Mouse (Mus musculus): ENCODE data around the gene Flywch2.

Flywch2 gene

DNA sequence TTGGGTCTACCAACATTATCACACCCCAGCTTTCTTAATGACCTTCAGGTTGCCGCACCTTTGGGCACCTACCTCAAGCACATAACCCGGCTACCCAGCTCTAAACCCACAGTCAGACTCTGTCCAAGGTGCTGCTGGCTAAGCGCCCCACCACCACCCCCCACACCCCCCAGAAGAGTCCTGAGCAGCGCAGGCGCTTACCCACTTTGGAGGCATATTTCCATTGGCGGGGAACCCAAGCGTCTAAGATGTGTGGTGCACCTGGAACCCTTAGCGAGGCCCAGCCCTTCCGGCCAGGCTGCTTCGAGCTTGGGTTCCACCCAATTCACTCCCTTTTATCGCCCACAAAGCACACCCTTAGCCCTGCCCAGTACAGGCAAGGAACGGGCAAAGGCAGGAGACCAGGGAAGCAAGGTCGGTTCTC lies 45.3 kb downstream of the Flywch2 start, which contains the start of gene Paqr4:
TSS of gene Paqr4 (minus strand) at position 270 of the 424 bp plus-strand sequence.
- in situ Hi-C loops (cut with MboI; ENCODE audit: low pct_unique_long_range_greater_than_20kb in 1 of 2, low sequenced_read_pairs in 2 of 2, unreplicated experiment in 1 of 2), result no loop called here

DNA sequence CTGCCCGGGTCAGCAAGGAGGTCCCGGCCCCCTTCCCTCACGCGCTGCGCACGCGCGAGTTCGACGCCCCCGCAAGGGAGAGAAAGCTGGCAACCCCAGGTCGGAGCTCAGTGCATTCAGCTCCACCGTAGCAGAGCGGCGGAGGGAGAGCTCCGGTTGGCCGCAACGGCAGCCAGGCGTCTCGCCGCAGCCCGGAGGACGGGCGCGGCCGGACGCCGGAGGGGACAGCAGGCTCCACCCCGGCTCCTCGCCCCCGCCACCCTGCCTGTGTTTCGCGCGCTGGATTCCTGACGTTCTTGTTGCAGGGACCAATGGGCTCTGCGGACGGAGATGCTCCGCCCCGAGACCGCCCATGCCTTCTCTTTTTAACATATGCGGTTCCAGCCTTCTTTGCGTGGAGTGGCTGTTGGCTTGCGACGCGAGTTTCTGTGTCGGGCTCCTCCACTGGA lies 45.7 kb downstream of the Flywch2 start:
- in situ Hi-C loops (cut with MboI; ENCODE audit: low pct_unique_long_range_greater_than_20kb in 1 of 2, low sequenced_read_pairs in 2 of 2, unreplicated experiment in 1 of 2), result no loop called here

DNA sequence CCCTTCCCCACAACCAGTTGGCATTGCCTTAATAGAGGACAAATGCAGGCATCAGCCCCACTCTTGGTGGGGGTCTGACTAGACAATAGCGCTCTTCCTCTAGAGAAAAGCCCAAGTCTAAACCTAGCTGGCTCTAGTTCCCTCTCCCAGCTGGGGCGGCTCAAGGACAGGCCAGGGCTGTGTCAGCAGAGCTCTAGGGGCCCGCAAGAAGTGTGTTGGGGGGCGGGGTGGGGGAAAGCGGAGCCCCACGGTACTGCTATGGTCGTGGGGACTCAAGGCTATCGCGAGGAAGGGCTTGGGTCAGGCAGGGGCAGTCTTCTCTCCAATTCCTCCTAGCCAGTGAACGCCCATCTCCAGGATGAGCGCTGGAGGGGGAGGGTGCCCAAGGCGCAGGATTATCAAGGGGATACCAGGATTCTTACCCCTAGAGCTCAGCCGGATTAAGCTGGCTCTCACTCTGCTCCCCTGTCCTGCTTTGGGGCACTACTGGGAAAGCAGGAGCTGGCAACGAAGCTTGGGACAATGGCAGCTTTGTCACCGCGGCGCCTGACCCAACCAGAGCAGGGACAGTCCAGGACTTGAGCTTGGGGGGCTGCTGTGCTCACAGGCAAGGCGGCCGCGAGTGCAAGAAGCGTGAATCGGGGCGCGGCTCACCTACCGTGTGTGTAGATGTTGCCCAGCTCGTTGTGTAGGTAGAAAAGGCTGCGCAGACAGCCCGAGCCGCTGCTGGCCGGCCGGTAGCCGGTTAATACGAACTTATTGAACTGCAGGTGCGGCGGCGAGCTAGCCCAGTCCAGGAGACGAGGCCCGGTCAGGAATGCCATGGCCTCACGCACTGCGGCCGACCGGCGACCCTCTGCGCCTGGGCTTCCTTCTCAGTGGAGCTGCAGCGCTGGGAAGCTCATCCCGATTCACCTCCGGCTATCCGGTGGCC lies 46.4 kb downstream of the Flywch2 start:
- in situ Hi-C loops (cut with MboI; ENCODE audit: low pct_unique_long_range_greater_than_20kb in 1 of 2, low sequenced_read_pairs in 2 of 2, unreplicated experiment in 1 of 2), result no loop called here

DNA sequence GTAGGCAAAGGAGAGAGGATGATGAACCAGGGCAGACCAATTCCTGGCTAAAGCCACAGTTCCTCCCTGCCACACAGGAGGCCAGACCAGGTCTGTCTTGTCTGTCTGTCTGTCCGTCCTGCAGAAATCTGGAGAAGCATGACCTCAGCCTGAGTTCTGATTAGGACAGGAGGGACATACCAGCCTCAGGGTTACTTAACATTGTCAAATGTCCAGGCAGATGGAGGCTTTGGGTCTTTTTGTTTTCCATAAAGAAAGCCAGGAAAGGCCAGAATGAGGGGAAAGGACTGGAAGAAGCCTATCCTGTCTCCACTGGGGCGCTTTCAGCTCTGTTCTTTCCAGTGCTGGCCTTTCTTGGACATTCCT lies 47.1 kb downstream of the Flywch2 start:
- in situ Hi-C loops (cut with MboI; ENCODE audit: low pct_unique_long_range_greater_than_20kb in 1 of 2, low sequenced_read_pairs in 2 of 2, unreplicated experiment in 1 of 2), result no loop called here

DNA sequence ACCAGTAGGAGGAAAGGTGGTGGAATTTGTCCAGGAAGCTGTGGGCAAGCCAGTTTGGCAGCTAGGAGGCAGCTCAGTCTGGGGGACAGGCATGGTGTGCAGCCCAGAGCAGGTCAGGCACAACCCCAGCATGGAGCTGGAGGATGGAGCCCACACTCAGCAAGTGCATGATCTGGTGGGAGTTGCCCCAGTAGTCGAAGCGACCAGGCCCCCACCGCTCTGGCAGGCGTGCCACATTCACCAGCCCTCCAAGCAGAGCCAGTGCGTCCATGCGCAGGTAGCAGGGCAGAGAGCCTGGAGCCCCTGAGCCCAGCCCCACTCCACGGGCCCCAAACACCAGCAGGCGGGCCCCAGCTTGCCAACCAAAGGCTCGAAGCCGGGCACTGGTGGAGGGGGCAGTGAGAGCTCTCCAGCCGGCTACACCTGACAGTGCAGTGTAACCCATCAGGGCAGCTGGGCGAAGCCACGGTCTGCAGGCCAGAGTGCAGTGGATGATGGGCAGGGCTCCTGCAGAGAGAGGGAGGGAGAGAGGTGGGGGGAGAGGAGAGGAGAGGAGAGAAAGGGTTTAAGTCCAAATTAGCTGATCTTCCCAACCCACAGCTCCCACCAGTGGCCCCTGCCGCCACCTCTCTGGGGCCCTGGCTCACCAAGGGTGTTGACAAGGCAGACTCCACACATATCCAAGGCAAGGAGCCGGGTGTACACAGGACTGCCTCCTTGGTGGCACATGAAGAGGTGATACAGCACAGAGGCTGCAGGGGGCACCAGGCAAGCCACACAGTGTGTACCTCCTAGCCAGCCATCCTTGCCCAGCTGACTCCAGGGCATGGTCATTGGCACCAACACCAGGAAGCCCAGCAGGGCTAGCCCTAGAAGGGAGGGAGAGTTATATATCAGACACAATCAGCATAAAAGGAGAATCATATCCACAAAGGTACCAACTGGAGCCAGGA lies 48.1 kb downstream of the Flywch2 start:
- in situ Hi-C loops (cut with MboI; ENCODE audit: low pct_unique_long_range_greater_than_20kb in 1 of 2, low sequenced_read_pairs in 2 of 2, unreplicated experiment in 1 of 2), result no loop called here

DNA sequence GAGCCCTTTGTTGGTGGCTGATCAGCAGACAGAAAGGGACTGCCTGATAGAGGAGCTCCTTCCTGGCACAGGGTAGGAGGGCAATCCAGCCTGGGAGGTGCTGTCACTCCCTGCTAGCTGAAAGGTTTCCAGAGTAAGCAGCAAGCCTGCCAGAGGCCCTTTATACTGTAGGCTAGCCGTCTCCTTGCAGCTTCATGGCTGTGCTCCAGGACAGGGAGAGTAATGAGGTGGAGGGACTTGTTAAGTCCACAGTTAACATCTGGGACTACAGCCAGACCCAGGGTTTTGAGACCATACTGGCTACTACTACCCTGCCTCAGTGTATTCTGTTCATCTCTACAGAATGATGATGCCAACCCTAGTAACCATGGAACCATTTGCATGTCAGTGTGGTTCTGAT lies 51.5 kb downstream of the Flywch2 start:
- in situ Hi-C loops (cut with MboI; ENCODE audit: low pct_unique_long_range_greater_than_20kb in 1 of 2, low sequenced_read_pairs in 2 of 2, unreplicated experiment in 1 of 2), result no loop called here

DNA sequence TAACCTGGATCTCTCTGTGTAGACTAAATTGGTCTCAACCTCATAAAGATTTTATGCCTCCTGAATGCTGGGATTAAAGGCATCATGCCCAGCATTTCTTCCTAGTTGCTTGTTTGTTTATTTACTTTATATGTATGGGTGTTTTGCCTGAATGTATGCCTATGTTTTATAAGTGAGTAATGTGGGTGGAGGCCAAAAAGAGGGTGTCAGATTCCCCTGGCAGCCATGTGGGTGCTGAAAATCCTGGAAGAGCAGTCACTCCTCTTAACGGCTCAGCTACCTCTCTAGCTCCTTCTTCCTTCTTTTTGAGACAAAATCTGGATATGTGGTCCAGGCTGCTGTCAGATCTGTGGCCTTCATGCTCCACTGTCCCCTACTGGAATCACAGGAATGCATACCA lies 55.4 kb downstream of the Flywch2 start:
- in situ Hi-C loops (cut with MboI; ENCODE audit: low pct_unique_long_range_greater_than_20kb in 1 of 2, low sequenced_read_pairs in 2 of 2, unreplicated experiment in 1 of 2), result no loop called here

Data from mouse embryonic stem cell (cell line).